Mouse (Mus musculus) brain, embryonic 14.5 days (tissue): ENCODE results near the gene Hexb. TPM values are rescaled to one million over a fixed set of nuclear protein-coding genes. Genes with fewer than 3 reads are reported as not detected.

Source experiments
- DNase-seq: peaks from one replicate; pipeline ENCODE4 v3.0.0-alpha.2; 2011; ENCODE audit warnings: low read depth
- CTCF ChIP-seq: fragments of 200-500 bp; IDR thresholded peaks from 2 replicates; pipeline ENCODE4 v1.5.1; 2012; ENCODE audit warnings: inconsistent platforms, mild to moderate bottlenecking, moderate library complexity, borderline replicate concordance; ENCODE audit not compliant: insufficient read depth, insufficient read length; ENCODE audit errors: extremely low read depth
- POLR2A ChIP-seq: fragments of 200-500 bp; IDR thresholded peaks from 2 replicates; pipeline ENCODE4 v1.6.1; 2012; ENCODE audit warnings: mild to moderate bottlenecking, inconsistent platforms, borderline replicate concordance; ENCODE audit not compliant: poor library complexity, insufficient read depth, insufficient read length, severe bottlenecking; ENCODE audit errors: extremely low read depth
- polyA plus RNA-seq: library from polyadenylated mRNA; depleted of rRNA; stranded (reverse); fragments of >200 nt; gene quantifications from 2 replicates; pipeline ENCODE4 v1.2.3, GENCODE M21; 2012; rRNA removed

The Hexb gene
- 25.8 and 28.2 TPM in 2 replicates for polyA plus RNA-seq

GRCm38 (mm10) chr13:97197932-97198562, at the start of gene Hexb:
Hexb (minus strand) TSS chr13:97198357.
- DNase-seq = peak; percentile 81
- no peak for TF ChIP-seq POLR2A
- no peak for TF ChIP-seq CTCF

DNA sequence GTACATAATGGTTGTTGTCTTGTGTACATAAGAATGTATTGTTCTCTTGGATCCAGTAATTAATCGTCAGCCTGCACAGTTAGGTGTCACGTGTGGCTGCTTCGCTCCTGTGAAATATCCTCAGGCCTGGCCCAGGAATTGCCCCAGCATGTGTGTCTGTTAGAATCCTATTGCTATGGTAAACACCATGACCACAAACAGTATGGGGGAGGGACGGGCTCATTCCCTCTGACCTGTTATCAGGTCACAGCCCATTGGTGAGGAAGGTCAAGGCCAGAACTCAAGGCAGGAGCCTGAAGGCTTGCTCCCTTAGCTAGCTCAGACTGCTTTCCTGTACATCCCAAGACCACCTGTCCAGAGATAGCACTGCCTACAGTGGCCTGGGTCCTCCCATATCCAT, 49.6 kb upstream of the Hexb start:
- no peak for TF ChIP-seq CTCF
- peak; percentile 15 for DNase-seq

- peak; percentile 72 for DNase-seq
- TF ChIP-seq CTCF (no peak), POLR2A (no peak)
Measured at GRCm38 (mm10) chr13:97246217-97246616, 48.1 kb upstream of the Hexb start.

DNA sequence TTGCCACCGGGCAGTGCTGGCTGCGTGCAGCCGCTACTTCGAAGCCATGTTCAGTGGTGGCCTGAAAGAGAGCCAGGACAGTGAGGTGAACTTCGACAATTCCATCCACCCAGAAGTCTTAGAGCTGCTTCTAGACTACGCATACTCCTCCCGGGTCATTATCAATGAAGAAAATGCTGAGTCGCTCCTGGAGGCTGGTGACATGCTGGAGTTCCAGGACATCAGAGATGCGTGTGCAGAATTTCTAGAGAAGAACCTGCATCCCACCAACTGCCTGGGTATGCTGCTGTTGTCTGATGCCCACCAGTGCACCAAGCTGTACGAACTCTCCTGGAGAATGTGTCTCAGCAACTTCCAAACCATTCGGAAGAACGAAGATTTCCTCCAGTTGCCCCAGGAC, 47.0 kb upstream of the Hexb start:
- no peak for TF ChIP-seq CTCF
- TF ChIP-seq POLR2A = no peak
- DNase-seq = no peak

DNA sequence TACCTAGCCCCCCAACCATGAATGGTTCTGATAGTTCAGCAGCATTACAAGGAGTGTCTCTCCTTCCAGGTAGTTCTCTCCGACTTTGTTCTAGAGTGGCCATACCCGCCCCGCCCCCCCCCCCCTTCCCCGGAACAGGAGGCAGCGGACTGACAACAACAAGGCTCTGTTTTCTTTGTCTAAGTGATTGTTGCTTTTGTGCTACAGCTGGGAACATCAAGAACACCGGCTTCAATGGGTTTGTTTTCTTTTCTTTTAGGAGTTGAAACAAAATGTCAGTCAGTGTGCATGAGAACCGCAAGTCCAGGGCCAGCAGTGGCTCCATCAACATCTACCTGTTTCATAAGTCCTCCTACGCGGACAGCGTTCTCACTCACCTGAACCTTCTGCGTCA, 46.6 kb upstream of the Hexb start:
- no peak for TF ChIP-seq CTCF
- no peak for TF ChIP-seq POLR2A
- peak; percentile 32 for DNase-seq

DNA sequence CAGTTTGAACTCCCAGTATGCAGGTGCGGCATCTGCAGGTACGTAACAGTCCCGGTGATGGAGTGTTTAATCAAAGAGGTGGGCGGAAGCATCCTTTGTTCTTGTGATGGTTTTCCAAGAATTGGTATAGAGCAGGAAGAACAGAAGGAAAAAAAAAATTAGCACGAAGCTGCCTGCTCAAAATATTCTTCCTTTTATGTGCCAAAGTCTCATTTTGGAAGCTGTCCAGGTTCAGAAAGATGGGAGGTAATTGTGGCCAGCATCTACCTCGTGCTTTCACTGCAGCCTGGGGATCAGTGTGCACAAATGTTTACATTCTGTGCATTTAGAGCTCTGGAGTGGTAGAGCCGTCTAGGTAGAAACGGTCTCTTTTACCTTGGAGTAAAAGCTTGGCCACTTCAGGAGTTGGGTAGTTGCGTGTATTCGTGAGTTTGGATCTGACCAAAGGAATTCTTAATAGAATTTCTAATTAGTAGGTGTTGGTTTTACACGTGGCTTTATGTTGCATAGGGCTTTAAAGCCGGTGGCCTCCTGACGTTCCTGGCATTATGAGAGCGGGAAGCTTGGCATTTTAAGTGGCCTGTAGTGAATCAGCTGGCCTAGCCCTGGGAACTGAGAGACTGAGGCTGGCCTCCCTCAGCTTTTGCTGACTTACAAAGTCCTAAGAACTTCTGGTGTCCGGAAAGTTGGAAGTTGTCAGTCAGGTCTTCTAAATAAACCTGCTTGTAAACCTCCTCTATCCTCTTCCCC, 46.0 kb upstream of the Hexb start:
- DNase-seq = peak; percentile 69
- no peak for TF ChIP-seq CTCF

- peak; percentile 75 for DNase-seq
- no peak for TF ChIP-seq POLR2A
Measured at GRCm38 (mm10) chr13:97242716-97243115, 44.6 kb upstream of the Hexb start.

- peak; percentile 44 for DNase-seq
Measured at GRCm38 (mm10) chr13:97241787-97242280, 43.7 kb upstream of the Hexb start.

DNA sequence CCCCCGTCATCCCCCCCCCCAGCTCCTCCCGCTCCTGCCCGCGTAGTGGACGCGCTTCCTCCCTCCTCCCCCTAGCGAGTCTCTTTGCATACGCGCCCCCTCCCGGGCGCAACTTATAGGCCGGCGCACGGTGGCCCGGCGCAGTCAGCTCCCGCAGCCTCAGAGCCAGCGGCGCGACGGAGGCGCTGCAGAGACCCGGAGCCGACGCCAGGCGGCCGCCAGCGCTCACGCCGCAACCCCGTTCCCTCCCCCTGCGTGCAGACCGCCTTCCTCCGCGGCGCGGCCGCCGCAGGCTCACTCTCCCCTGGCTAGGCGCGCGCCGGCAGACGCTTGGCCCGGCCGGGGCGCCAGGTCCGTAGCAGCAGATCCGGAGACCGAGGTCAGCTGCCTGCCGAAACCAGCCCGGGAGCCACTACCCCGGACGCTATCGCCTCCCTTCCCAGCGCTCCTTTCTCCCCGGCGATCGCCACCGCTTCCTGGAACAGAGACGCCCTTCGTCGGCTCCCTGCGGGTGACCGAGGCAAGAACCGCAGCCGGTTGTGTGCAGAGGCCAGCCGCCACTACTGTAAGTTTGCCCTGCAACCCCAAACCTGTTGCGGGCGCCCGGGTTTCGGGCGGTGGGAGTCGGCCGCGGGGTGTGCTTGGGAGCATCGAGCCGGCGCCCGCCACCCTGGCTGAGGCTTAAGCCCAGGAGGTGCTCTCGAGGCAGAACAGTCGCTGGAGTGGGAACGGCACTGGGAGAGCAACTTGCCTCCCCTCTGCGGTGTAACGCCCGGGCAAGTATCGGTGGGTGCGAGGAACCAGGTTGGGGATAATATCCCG, 43.0 kb upstream of the Hexb start, which contains the start of gene Enc1:
Gene Enc1 (plus strand): TSS at position 141 of the 822 bp plus-strand sequence.
- peak; percentile 98 for DNase-seq
- TF ChIP-seq CTCF = peak; percentile 68
- peak; percentile 91 for TF ChIP-seq POLR2A

More at GRCm38 (mm10) chr13:97241787-97242280, 43.7 kb upstream of the Hexb start:
- TF ChIP-seq CTCF = no peak
- TF ChIP-seq POLR2A = no peak

DNA sequence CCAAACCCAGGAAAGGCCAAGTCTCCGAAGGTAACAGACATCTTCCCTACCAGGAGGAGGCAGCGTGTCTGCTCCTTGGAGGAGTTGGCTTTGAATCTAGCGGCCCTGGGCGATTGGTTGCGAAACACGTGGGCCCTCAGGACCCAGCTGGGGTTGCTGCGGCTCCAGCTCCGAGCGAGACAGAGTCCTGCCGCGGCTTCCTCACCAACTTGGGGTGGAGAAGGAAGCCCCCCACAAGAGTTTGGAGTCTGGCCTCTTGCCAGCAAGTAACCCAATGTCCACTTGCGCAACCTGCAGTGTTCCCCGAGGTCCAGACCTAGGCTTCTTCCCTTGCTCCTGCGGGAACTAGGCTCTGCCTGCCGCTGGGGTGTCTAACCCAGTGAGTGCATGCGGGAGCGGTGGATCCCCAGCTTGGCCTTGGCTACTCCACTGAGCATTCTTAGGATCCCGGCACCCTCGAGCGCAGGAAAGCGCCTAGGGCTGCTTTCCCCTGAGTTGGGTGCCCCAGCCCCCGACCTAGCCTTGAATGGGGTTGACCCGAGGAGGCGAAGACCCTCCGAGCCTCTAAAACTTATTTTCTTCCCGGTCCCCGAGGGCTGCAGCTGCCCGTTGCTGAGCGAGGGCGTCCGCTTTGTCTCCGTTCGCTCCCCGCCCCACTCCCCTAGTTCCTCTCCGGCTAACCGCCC, 42.3 kb upstream of the Hexb start:
- DNase-seq = peak; percentile 95
- TF ChIP-seq CTCF = peak; percentile 56; the same call in 1 of the 2 replicates
- no peak; the same call in 1 of the 2 replicates for TF ChIP-seq POLR2A

DNA sequence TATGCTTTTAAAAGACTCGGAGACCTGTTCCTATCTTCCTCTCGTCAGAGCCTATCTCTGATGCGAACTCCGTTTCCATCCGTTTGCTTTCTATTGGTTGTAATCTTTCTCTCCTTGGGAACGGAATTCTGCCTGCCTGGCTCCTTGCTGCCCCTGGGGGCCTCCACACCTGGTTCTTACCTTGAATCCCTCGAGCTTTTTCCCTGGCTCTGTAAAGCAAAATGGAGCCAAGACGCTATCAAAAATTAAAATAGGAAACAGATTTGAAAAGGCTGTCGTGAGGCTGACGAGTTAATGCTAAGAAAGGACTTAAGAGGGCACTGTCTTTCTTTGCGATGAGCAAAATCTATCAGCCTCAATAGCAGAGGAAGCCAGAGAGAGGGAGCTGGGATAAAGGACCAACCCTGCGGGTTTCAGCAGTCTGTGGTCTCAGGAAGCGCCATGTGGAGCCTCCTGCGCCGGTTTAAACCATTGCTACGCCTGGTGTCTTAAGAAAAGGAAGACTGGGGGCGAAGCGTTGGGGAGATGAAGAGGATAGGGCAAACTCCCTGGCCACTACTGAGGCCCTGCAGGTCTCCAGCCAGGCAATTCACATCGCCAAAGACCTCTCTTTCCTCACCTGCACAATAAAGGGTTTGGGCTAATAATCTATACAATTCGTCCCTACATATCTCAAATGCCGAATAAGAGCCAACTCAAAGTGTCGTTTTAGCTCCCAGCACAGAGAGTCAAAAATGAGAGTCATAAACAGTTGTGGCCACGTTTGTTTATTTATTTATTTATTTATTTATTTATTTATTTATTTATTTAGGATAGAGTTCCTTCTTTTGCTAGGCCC, 41.4 kb upstream of the Hexb start:
- DNase-seq = peak; percentile 96
- peak; percentile 59; the same call in 1 of the 2 replicates for TF ChIP-seq CTCF
- peak; percentile 19; the same call in 1 of the 2 replicates for TF ChIP-seq POLR2A
